Mouse (Mus musculus): ENCODE measurements around the gene Dand5. TPM values are rescaled to one million over a fixed set of nuclear protein-coding genes. Genes with fewer than 3 reads are reported as not detected.
"Not testable (repeated sequence)": the region's sequence is repeated elsewhere in the genome, so short reads cannot be mapped to it uniquely, and the experiment has no call there.

The Dand5 gene
- polyA plus RNA-seq, 1 experiment from 2014 or later, result 12.5 TPM

GRCm38 (mm10) chr8:84834866-84835855 is 12.5 kb upstream of the Dand5 start:
- ChIA-PET POLR2A (interaction anchor here (0.6 to 1.4 kb wide), 3 partner anchors 10 to 115 kb away, joined by 3 to 5 read pairs (median 3); no protein-coding TSS in a partner anchor), CTCF (interaction anchor here (1.2 kb wide), 1 partner anchor 12 kb away, joined by 4 read pairs; no protein-coding TSS in a partner anchor)
- no peaks in the 10 kb centered on the region for H3K27me3 ChIP-seq
- in situ Hi-C loops (cut with MboI; ENCODE audit: low pct_unique_long_range_greater_than_20kb), result no loop called here
- TF ChIP-seq CTCF (IDR thresholded peaks at IDR 0.05), result no peak
- DNase-seq (ENCODE audit: low read depth, low spot score), result no peak
- no peak for ATAC-seq

- no peak for ATAC-seq
- POLR2A ChIA-PET, result interaction anchor here (0.6 to 1.4 kb wide), 3 partner anchors 11 to 115 kb away, joined by 3 to 5 read pairs (median 3); no protein-coding TSS in a partner anchor
- CTCF ChIA-PET, result interaction anchor here (0.8 kb wide), 1 partner anchor 69 kb away, joined by 4 read pairs; no protein-coding TSS in a partner anchor
Observed at GRCm38 (mm10) chr8:84834002-84834865, 11.6 kb upstream of the Dand5 start.

GRCm38 (mm10) chr8:84832759-84833742 is 10.4 kb upstream of the Dand5 start:
- ChIA-PET CTCF (interaction anchor here (1.4 to 1.8 kb wide), 2 partner anchors 10 to 12 kb away, joined by 3 to 4 read pairs; no protein-coding TSS in a partner anchor), POLR2A (interaction anchor here (0.6 to 1.6 kb wide), 4 partner anchors 10 to 172 kb away, joined by 3 read pairs; no protein-coding TSS in a partner anchor)

More at GRCm38 (mm10) chr8:84834002-84834865, 11.6 kb upstream of the Dand5 start:
- DNase-seq (ENCODE audit: low read depth, low spot score), result no peak
- in situ Hi-C loops (cut with MboI; ENCODE audit: low pct_unique_long_range_greater_than_20kb), result no loop called here
- no peak for TF ChIP-seq CTCF (IDR thresholded peaks at IDR 0.05)
- H3K27me3 ChIP-seq, result no peaks in the 10 kb centered on the region

GRCm38 (mm10) chr8:84832034-84832717 is 9.6 kb upstream of the Dand5 start:
- ATAC-seq (peak; percentile 72), DNase-seq (ENCODE audit: low read depth, low spot score) (no peak)
- no peak for TF ChIP-seq CTCF (IDR thresholded peaks at IDR 0.05)
- ChIA-PET CTCF (interaction anchor here (1.4 to 1.8 kb wide), 2 partner anchors 9 to 11 kb away, joined by 3 to 4 read pairs; no protein-coding TSS in a partner anchor), POLR2A (interaction anchor here (0.6 to 1.6 kb wide), 4 partner anchors 11 to 171 kb away, joined by 3 read pairs; partner anchors contain the start of gene Nacc1)
- H3K27me3 ChIP-seq, result no peaks in the 10 kb centered on the region
- in situ Hi-C loops (cut with MboI; ENCODE audit: low pct_unique_long_range_greater_than_20kb), result no loop called here

More at GRCm38 (mm10) chr8:84832759-84833742, 10.4 kb upstream of the Dand5 start:
- TF ChIP-seq CTCF (IDR thresholded peaks at IDR 0.05), result no peak
- ATAC-seq, result no peak
- in situ Hi-C loops (cut with MboI; ENCODE audit: low pct_unique_long_range_greater_than_20kb), result no loop called here
- DNase-seq (ENCODE audit: low read depth, low spot score), result no peak
- H3K27me3 ChIP-seq, result no peaks in the 10 kb centered on the region

GRCm38 (mm10) chr8:84831490-84831889 is 8.9 kb upstream of the Dand5 start, which contains the start of gene Gadd45gip1:
Gadd45gip1 (plus strand) TSS chr8:84831522.
- ATAC-seq (peak; percentile 65), DNase-seq (ENCODE audit: low read depth, low spot score) (no peak)
- H3K27me3 ChIP-seq, result no peaks in the 10 kb centered on the region
- no peak for TF ChIP-seq CTCF (IDR thresholded peaks at IDR 0.05)
- CTCF ChIA-PET, result interaction anchor here (1.8 kb wide), 1 partner anchor 11 kb away, joined by 3 read pairs; no protein-coding TSS in a partner anchor
- in situ Hi-C loops (cut with MboI; ENCODE audit: low pct_unique_long_range_greater_than_20kb), result no loop called here
- POLR2A ChIA-PET, result interaction anchor here (0.7 to 1.6 kb wide), 3 partner anchors 12 to 170 kb away, joined by 3 read pairs; partner anchors contain the start of gene Nacc1

- ATAC-seq; DNase-seq (ENCODE audit: low read depth, low spot score); H3K27me3 ChIP-seq; in situ Hi-C loops (cut with MboI; ENCODE audit: low pct_unique_long_range_greater_than_20kb): not testable (repeated sequence)
- ChIA-PET POLR2A (interaction anchor here (1.5 kb wide), 1 partner anchor 12 kb away, joined by 6 read pairs; no protein-coding TSS in a partner anchor), CTCF (interaction anchor here (1.0 to 2.1 kb wide), 3 partner anchors 11 to 14 kb away, joined by 3 to 12 read pairs (median 4); partner anchors contain the start of gene Rad23a)
Observed at GRCm38 (mm10) chr8:84826518-84826917, 3.9 kb upstream of the Dand5 start.

GRCm38 (mm10) chr8:84825636-84826035 is 3.0 kb upstream of the Dand5 start:
- in situ Hi-C loops (cut with MboI; ENCODE audit: low pct_unique_long_range_greater_than_20kb), result no loop called here
- ATAC-seq, result no peak

GRCm38 (mm10) chr8:84823653-84824052 is 1.0 kb upstream of the Dand5 start:
- POLR2A ChIA-PET, result no interaction called here
- in situ Hi-C loops (cut with MboI; ENCODE audit: low pct_unique_long_range_greater_than_20kb), result no loop called here
- peak; percentile 98 for TF ChIP-seq CTCF (IDR thresholded peaks at IDR 0.05)
- CTCF ChIA-PET, result interaction anchor here (0.8 to 1.9 kb wide), 5 partner anchors 8 to 86 kb away, joined by 3 to 8 read pairs (median 4); no protein-coding TSS in a partner anchor
- no peaks in the 10 kb centered on the region for H3K27me3 ChIP-seq
- DNase-seq (ENCODE audit: low read depth, low spot score), result no peak
- ATAC-seq, result peak; percentile 67

More at GRCm38 (mm10) chr8:84825636-84826035, 3.0 kb upstream of the Dand5 start:
- ChIA-PET POLR2A (interaction anchor here (1.5 kb wide), 1 partner anchor 13 kb away, joined by 6 read pairs; no protein-coding TSS in a partner anchor), CTCF (interaction anchor here (1.0 to 2.1 kb wide), 5 partner anchors 10 to 116 kb away, joined by 3 to 12 read pairs (median 5); partner anchors contain the start of gene Rad23a)
- no peak for DNase-seq (ENCODE audit: low read depth, low spot score)
- TF ChIP-seq CTCF (IDR thresholded peaks at IDR 0.05), result no peak
- no peaks in the 10 kb centered on the region for H3K27me3 ChIP-seq
